Mouse (Mus musculus): Measurements from ENCODE around the gene Pth2. TPM values are rescaled to one million over a fixed set of nuclear protein-coding genes. Genes with fewer than 3 reads are reported as not detected.
A peak's percentile ranks its signal among the peaks of the same experiment; 100 is the strongest.

The Pth2 gene
- polyA plus RNA-seq, 1 experiment from 2014 or later, result not detected

- Histone ChIP-seq H3K4me2 (peak overlapping the region; percentile 88), H3K27me3 (ENCODE audit: control insufficient read depth, insufficient read depth, low read length) (peaks cover 5% of the 10 kb centered on the region), H3K4me1 (ENCODE audit: control insufficient read depth, insufficient read depth, low read length) (peaks cover 17% of the 10 kb centered on the region), H3K36me3 (ENCODE audit: control insufficient read depth, insufficient read depth, low read length) (peaks cover 32% of the 10 kb centered on the region), H3K9me3 (replicated peaks; ENCODE audit: control insufficient read depth, low read length) (no peaks in the 10 kb centered on the region), H3K4me3 (ENCODE audit: low read depth, low read length) (peak overlapping the region; percentile 86), H3K9ac (ENCODE audit: low read depth, low read length) (peak overlapping the region; percentile 99), H3K27ac (ENCODE audit: low read depth, low read length) (peak overlapping the region; percentile 97)
- ATAC-seq (replicated peaks; ENCODE audit: insufficient number of reproducible peaks, low FRiP score, low TSS enrichment), result peak; percentile 74
- under 1% methylated on average over 12 of the region's 13 CpGs for WGBS (ENCODE audit: insufficient replicate concordance)
These were observed 35.8 kb downstream of the Pth2 start for GRCm38 (mm10) chr7:45216442-45217183.

DNA sequence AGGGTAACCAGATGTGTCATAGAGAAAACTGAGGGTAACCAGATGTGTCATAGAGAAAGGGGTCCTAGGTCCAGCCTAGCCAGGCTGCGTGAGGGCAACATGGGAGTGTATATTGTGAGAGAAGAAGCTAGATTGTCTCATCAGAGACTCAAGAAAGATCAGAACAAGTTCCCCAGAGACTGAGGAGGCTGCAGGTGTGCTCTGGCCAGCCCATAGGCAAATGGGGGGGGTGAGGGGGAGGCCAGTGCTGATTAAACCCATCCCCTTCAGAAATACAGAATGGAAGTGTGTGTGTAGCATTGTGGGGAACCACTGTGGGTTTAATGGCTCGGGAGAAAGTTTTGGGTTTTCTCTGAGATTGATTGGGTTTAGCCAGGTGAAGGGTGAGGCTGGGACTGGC is 40.9 kb downstream of the Pth2 start:
- no peak overlapping the region for H3K4me2 ChIP-seq
- H3K36me3 ChIP-seq (ENCODE audit: control insufficient read depth, insufficient read depth, low read length), result peaks cover 62% of the 10 kb centered on the region
- peaks cover 14% of the 10 kb centered on the region for H3K4me1 ChIP-seq (ENCODE audit: control insufficient read depth, insufficient read depth, low read length)
- no peak overlapping the region; the same call in 1 of the 2 replicates for H3K9ac ChIP-seq (ENCODE audit: low read depth, low read length)
- no peak for ATAC-seq (replicated peaks; ENCODE audit: insufficient number of reproducible peaks, low FRiP score, low TSS enrichment)
- no peak overlapping the region for H3K27ac ChIP-seq (ENCODE audit: low read depth, low read length)
- 75% methylated on average over 2 of the region's 2 CpGs for WGBS (ENCODE audit: insufficient replicate concordance)
- H3K4me3 ChIP-seq (ENCODE audit: low read depth, low read length), result no peak overlapping the region
- no peaks in the 10 kb centered on the region for H3K27me3 ChIP-seq (ENCODE audit: control insufficient read depth, insufficient read depth, low read length)
- H3K9me3 ChIP-seq (replicated peaks; ENCODE audit: control insufficient read depth, low read length), result no peaks in the 10 kb centered on the region

DNA sequence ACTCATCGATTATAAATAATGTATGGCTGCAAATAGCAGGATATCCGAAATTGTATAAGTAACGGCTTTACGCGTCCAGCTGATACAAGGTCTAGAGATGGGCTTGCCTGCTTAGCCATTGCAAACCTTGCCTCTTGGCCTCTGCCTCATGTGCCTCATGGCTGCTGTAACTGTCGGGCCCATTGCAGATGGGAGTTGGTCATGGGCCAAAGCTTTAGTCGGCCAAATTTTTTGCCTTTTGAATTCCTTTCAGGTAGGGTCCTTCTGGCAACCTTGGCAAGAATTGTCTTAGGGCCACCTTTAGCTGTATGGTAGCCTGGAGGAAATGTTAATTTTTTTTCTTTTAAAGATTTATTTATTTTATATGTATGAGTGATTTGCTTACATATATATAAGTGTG is 44.0 kb downstream of the Pth2 start:
- Histone ChIP-seq H3K27me3 (ENCODE audit: control insufficient read depth, insufficient read depth, low read length) (no peaks in the 10 kb centered on the region), H3K27ac (ENCODE audit: low read depth, low read length) (no peak overlapping the region), H3K9me3 (replicated peaks; ENCODE audit: control insufficient read depth, low read length) (no peaks in the 10 kb centered on the region), H3K9ac (ENCODE audit: low read depth, low read length) (no peak overlapping the region), H3K4me2 (no peak overlapping the region), H3K4me1 (ENCODE audit: control insufficient read depth, insufficient read depth, low read length) (no peaks in the 10 kb centered on the region), H3K36me3 (ENCODE audit: control insufficient read depth, insufficient read depth, low read length) (peaks cover 70% of the 10 kb centered on the region), H3K4me3 (ENCODE audit: low read depth, low read length) (no peak overlapping the region)
- 92% methylated on average over 7 of the region's 7 CpGs for WGBS (ENCODE audit: insufficient replicate concordance)
- no peak for ATAC-seq (replicated peaks; ENCODE audit: insufficient number of reproducible peaks, low FRiP score, low TSS enrichment)

GRCm38 (mm10) chr7:45226421-45226820 is 45.6 kb downstream of the Pth2 start:
- H3K9ac ChIP-seq (ENCODE audit: low read depth, low read length), result no peak overlapping the region
- H3K4me2 ChIP-seq, result no peak overlapping the region
- H3K36me3 ChIP-seq (ENCODE audit: control insufficient read depth, insufficient read depth, low read length), result peaks cover 64% of the 10 kb centered on the region
- no peak for ATAC-seq (replicated peaks; ENCODE audit: insufficient number of reproducible peaks, low FRiP score, low TSS enrichment)
- no peaks in the 10 kb centered on the region for H3K4me1 ChIP-seq (ENCODE audit: control insufficient read depth, insufficient read depth, low read length)
- H3K4me3 ChIP-seq (ENCODE audit: low read depth, low read length), result no peak overlapping the region
- H3K27me3 ChIP-seq (ENCODE audit: control insufficient read depth, insufficient read depth, low read length), result no peaks in the 10 kb centered on the region
- no peak overlapping the region for H3K27ac ChIP-seq (ENCODE audit: low read depth, low read length)
- WGBS (ENCODE audit: insufficient replicate concordance), result 93% methylated on average over 5 of the region's 5 CpGs
- H3K9me3 ChIP-seq (replicated peaks; ENCODE audit: control insufficient read depth, low read length), result no peaks in the 10 kb centered on the region

DNA sequence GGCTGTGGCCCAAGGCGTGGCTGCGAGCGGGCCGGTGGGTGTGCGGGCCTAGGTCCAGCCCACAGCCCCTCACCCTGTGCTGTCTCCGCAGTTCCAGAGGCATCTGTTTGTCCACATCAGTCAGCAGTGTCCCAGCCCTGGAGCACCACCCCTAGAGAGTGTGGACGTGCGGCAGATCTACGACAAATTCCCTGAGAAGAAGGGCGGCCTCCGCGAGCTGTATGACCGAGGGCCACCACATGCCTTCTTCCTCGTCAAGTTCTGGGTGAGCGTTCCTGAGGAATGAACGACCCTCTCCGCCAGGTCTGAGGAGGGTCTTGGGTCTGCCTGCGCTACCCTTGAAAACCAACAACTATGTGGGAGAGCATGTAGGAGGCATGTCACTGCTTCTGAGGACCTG is 47.8 kb downstream of the Pth2 start:
- H3K4me3 ChIP-seq (ENCODE audit: low read depth, low read length), result no peak overlapping the region
- no peak overlapping the region for H3K27ac ChIP-seq (ENCODE audit: low read depth, low read length)
- WGBS (ENCODE audit: insufficient replicate concordance), result 85% methylated on average over 18 of the region's 18 CpGs
- peaks cover 13% of the 10 kb centered on the region for H3K4me1 ChIP-seq (ENCODE audit: control insufficient read depth, insufficient read depth, low read length)
- peaks cover 66% of the 10 kb centered on the region for H3K36me3 ChIP-seq (ENCODE audit: control insufficient read depth, insufficient read depth, low read length)
- H3K27me3 ChIP-seq (ENCODE audit: control insufficient read depth, insufficient read depth, low read length), result no peaks in the 10 kb centered on the region
- no peak overlapping the region for H3K4me2 ChIP-seq
- H3K9ac ChIP-seq (ENCODE audit: low read depth, low read length), result no peak overlapping the region
- ATAC-seq (replicated peaks; ENCODE audit: insufficient number of reproducible peaks, low FRiP score, low TSS enrichment), result no peak
- no peaks in the 10 kb centered on the region for H3K9me3 ChIP-seq (replicated peaks; ENCODE audit: control insufficient read depth, low read length)

GRCm38 (mm10) chr7:45229046-45229445 is 48.3 kb downstream of the Pth2 start:
- ATAC-seq (replicated peaks; ENCODE audit: insufficient number of reproducible peaks, low FRiP score, low TSS enrichment), result no peak
- H3K4me1 ChIP-seq (ENCODE audit: control insufficient read depth, insufficient read depth, low read length), result peaks cover 18% of the 10 kb centered on the region
- no peak overlapping the region for H3K9ac ChIP-seq (ENCODE audit: low read depth, low read length)
- no peaks in the 10 kb centered on the region for H3K27me3 ChIP-seq (ENCODE audit: control insufficient read depth, insufficient read depth, low read length)
- WGBS (ENCODE audit: insufficient replicate concordance), result 88% methylated on average over 8 of the region's 8 CpGs
- peaks cover 63% of the 10 kb centered on the region for H3K36me3 ChIP-seq (ENCODE audit: control insufficient read depth, insufficient read depth, low read length)
- no peak overlapping the region for H3K4me2 ChIP-seq
- H3K9me3 ChIP-seq (replicated peaks; ENCODE audit: control insufficient read depth, low read length), result no peaks in the 10 kb centered on the region
- no peak overlapping the region for H3K4me3 ChIP-seq (ENCODE audit: low read depth, low read length)
- no peak overlapping the region for H3K27ac ChIP-seq (ENCODE audit: low read depth, low read length)

DNA sequence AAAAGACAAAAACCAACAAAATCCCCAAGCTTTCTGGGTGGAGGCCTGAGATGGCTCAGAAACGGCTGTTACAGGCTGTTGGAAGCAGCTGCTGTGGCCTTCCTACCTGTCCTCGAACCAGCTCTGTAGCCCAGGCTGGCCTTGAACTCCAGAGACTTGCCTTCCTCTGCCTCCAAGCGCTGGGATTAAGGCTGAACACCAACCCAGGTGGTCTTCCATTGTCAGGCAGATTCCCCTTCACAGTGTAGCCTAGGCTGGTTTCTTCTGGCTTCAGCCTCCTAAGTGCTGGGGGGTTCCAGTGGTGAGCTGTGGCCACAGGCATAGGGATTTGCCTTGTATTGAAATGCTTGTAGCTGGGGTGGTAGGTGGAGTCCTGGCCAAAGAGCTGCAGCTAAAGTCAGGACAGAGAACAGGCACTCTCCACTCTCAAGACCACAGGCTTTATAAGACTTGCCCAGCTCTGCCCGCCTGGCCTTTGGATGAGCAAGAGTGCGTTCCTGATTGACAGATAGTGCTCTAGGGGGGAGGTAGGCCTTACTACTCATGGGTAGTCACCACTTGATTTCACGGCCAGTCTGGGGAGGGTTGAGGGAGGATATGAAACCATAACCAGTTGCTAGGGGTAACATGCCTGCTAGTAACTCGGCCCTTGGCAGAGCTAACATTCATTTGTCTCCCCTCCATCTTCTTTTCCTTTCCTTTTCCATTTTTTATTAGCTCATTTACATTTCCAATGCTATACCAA is 48.8 kb downstream of the Pth2 start:
- no peaks in the 10 kb centered on the region for H3K27me3 ChIP-seq (ENCODE audit: control insufficient read depth, insufficient read depth, low read length)
- no peak overlapping the region for H3K4me3 ChIP-seq (ENCODE audit: low read depth, low read length)
- H3K27ac ChIP-seq (ENCODE audit: low read depth, low read length), result no peak overlapping the region
- ATAC-seq (replicated peaks; ENCODE audit: insufficient number of reproducible peaks, low FRiP score, low TSS enrichment), result no peak
- H3K36me3 ChIP-seq (ENCODE audit: control insufficient read depth, insufficient read depth, low read length), result peaks cover 61% of the 10 kb centered on the region
- no peak overlapping the region for H3K9ac ChIP-seq (ENCODE audit: low read depth, low read length)
- H3K4me1 ChIP-seq (ENCODE audit: control insufficient read depth, insufficient read depth, low read length), result peaks cover 23% of the 10 kb centered on the region
- no peaks in the 10 kb centered on the region for H3K9me3 ChIP-seq (replicated peaks; ENCODE audit: control insufficient read depth, low read length)
- 83% methylated on average over 7 of the region's 7 CpGs for WGBS (ENCODE audit: insufficient replicate concordance)
- H3K4me2 ChIP-seq, result no peak overlapping the region

DNA sequence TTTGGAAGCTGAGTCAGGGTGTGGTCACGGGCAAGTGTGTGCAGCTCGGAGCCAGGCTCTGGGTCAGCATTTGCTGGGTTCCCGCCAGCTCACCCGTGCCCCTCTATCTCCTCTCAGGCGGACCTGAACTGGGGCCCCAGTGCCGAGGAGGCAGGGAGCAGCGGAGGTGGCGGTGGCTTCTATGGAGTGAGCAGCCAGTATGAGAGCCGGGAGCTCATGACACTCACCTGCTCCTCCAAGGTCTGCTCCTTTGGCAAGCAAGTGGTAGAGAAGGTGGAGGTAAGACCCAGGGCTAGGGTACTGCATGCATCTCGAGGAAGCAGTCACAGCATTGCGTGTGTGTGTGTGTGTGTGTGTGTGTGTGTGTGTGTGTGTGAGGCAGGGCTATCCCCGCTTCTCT is 50.4 kb downstream of the Pth2 start:
- no peak overlapping the region for H3K4me3 ChIP-seq (ENCODE audit: low read depth, low read length)
- peaks cover 49% of the 10 kb centered on the region for H3K36me3 ChIP-seq (ENCODE audit: control insufficient read depth, insufficient read depth, low read length)
- no peaks in the 10 kb centered on the region for H3K27me3 ChIP-seq (ENCODE audit: control insufficient read depth, insufficient read depth, low read length)
- ATAC-seq (replicated peaks; ENCODE audit: insufficient number of reproducible peaks, low FRiP score, low TSS enrichment), result no peak
- H3K4me1 ChIP-seq (ENCODE audit: control insufficient read depth, insufficient read depth, low read length), result peaks cover 34% of the 10 kb centered on the region
- H3K27ac ChIP-seq (ENCODE audit: low read depth, low read length), result no peak overlapping the region
- no peak overlapping the region for H3K4me2 ChIP-seq
- no peak overlapping the region for H3K9ac ChIP-seq (ENCODE audit: low read depth, low read length)
- 86% methylated on average over 12 of the region's 12 CpGs for WGBS (ENCODE audit: insufficient replicate concordance)
- H3K9me3 ChIP-seq (replicated peaks; ENCODE audit: control insufficient read depth, low read length), result no peaks in the 10 kb centered on the region
